Mouse (Mus musculus) hindbrain, postnatal 0 days (tissue): ENCODE measurements around the gene Ago4. TPM values are rescaled to one million over a fixed set of nuclear protein-coding genes. Genes with fewer than 3 reads are reported as not detected.

Experiments
- ATAC-seq: fragments of 200-750 bp; cut with Nextera tagmentation; 2 replicates; pipeline ENCODE4 v1.8.0; 2017; ENCODE audit warnings: mild to moderate bottlenecking, moderate TSS enrichment, moderate library complexity
- DNase-seq: peaks from one replicate; pipeline ENCODE4 v3.0.0-alpha.2; 2015; ENCODE audit warnings: low spot score
- H3K27ac ChIP-seq: fragments of 300-500 bp; sonication (generic); 2 replicates; pipeline ENCODE4 v1.5.1; 2014; ENCODE audit warnings: mild to moderate bottlenecking
- H3K27me3 ChIP-seq: fragments of 300-500 bp; sonication (generic); 2 replicates; pipeline ENCODE4 v1.6.1; 2014; ENCODE audit warnings: low read length, mixed read lengths; ENCODE audit not compliant: insufficient read depth
- H3K36me3 ChIP-seq: fragments of 300-500 bp; sonication (generic); 2 replicates; pipeline ENCODE4 v1.6.1; 2014; ENCODE audit warnings: low read length, mixed read lengths; ENCODE audit not compliant: insufficient read depth
- H3K4me1 ChIP-seq: fragments of 300-500 bp; sonication (generic); 2 replicates; pipeline ENCODE4 v1.6.1; 2014; ENCODE audit warnings: antibody characterized with exemption, low read length, mixed read lengths; ENCODE audit not compliant: insufficient read depth
- H3K4me2 ChIP-seq: fragments of 300-500 bp; sonication (generic); 2 replicates; pipeline ENCODE4 v1.6.1; 2014; ENCODE audit warnings: low read depth, mild to moderate bottlenecking, low read length, moderate library complexity, mixed read lengths
- H3K4me3 ChIP-seq: fragments of 300-500 bp; sonication (generic); 2 replicates; pipeline ENCODE4 v1.5.1; 2014; ENCODE audit warnings: low read length
- H3K9ac ChIP-seq: fragments of 300-500 bp; sonication (generic); replicated peaks from 2 replicates; pipeline ENCODE4 v1.6.1; 2014; ENCODE audit warnings: mild to moderate bottlenecking, low read length, moderate library complexity, mixed read lengths
- H3K9me3 ChIP-seq: fragments of 300-500 bp; sonication (generic); 2 replicates; pipeline ENCODE4 v1.6.1; 2016; ENCODE audit warnings: low read length, mixed read lengths
- CTCF ChIP-seq: IDR thresholded peaks from 2 replicates; pipeline ENCODE4 v1.5.1; 2016; ENCODE audit warnings: antibody characterized with exemption, control low read depth, low read depth
- WGBS: fragments of 180-500 bp; shearing (Covaris S2); extraction: QIAGEN DNeasy Blood & Tissue Kit; methylation state at CpG from one replicate; pipeline ENCODE4 v1.1.7; 2014; 5-methylcytosine and 5-hydroxymethylcytosine counted together
- polyA plus RNA-seq: library from polyadenylated mRNA; unstranded; fragments of >200 nt; fragmentation: Nextera tagmentation; extraction: Ambion mirVana; gene quantifications from 2 replicates; pipeline ENCODE4 v1.2.1, GENCODE M21; 2015
- total RNA-seq: library from RNA; depleted of rRNA; stranded (reverse); fragments of >200 nt; gene quantifications from 2 replicates; pipeline ENCODE4 v1.2.3, GENCODE M21; 2014

Gene Ago4
- total and polyA plus RNA-seq, 2 experiments from 2014 or later, result 3.4 to 6.7 TPM

GRCm38 (mm10) chr4:126480288-126480687 lies 53.0 kb downstream of the Ago4 start:
- no peaks in the 10 kb centered on the region for H3K36me3 ChIP-seq
- no peak overlapping the region for H3K4me3 ChIP-seq
- no peaks in the 10 kb centered on the region for H3K9me3 ChIP-seq
- H3K4me2 ChIP-seq, result no peak overlapping the region
- H3K27ac ChIP-seq, result no peak overlapping the region
- no peaks in the 10 kb centered on the region for H3K4me1 ChIP-seq
- no peaks in the 10 kb centered on the region for H3K27me3 ChIP-seq
- WGBS, result 78% methylated on average over 3 of the region's 3 CpGs
- no peak overlapping the region for H3K9ac ChIP-seq
- DNase-seq, result no peak
- no peak for TF ChIP-seq CTCF
- ATAC-seq, result no peak

DNA sequence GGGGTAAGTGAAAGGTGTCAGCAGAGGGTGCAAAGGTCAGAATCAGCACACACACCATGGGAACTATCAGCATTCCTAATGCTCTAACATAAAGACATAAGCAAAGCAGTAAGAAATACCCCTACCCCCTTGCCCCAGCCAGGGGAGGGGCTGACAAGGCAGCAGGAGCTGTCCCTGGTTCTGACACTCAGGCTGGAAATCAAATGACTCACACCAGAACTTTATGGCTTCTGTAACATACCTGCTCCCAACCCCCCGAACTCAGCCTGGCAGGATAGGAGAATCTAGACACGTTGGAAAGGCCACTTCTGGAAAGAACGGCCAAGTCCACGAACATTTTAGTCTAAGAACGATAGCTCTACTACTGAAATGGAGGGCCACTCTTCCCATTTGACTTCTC lies 60.2 kb downstream of the Ago4 start:
- H3K4me2 ChIP-seq, result no peak overlapping the region
- 57% methylated on average over 5 of the region's 5 CpGs for WGBS

DNA sequence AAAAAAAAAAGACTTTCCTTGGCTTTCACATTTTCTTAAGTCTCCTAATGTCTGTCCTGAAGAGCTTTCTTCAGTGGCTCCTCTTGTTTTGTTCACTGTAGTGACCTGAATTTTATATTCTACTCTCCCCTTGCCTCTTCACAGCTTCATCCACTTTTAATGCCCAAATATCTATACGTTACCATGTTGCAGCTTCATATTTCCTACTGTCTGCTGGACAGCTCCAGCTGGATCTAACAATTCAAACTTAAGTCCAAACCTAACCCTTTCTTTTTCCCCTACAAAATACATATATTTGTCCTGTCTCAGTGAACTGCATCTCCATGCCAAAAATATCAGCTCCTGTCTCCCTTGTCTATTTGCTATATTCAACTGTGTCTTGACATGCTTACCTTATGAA lies 63.9 kb downstream of the Ago4 start:
- WGBS, result 60% methylated on average over 1 of the region's 1 CpGs
- no peak for TF ChIP-seq CTCF
- Histone ChIP-seq H3K27ac (no peak overlapping the region; the same call in 1 of the 2 replicates), H3K9ac (peak overlapping the region; percentile 94; the same call in 1 of the 2 replicates), H3K36me3 (no peaks in the 10 kb centered on the region), H3K4me1 (peaks cover 29% of the 10 kb centered on the region), H3K9me3 (no peaks in the 10 kb centered on the region), H3K4me3 (no peak overlapping the region; the same call in 1 of the 2 replicates), H3K27me3 (no peaks in the 10 kb centered on the region), H3K4me2 (peak overlapping the region; percentile 77)
- DNase-seq (no peak), ATAC-seq (no peak)

More for the DNA sequence above, 60.2 kb downstream of the Ago4 start:
- ATAC-seq (no peak), DNase-seq (no peak)
- H3K27ac ChIP-seq, result no peak overlapping the region
- TF ChIP-seq CTCF, result no peak
- H3K36me3 ChIP-seq, result no peaks in the 10 kb centered on the region
- no peak overlapping the region for H3K9ac ChIP-seq
- H3K27me3 ChIP-seq, result no peaks in the 10 kb centered on the region
- no peak overlapping the region for H3K4me3 ChIP-seq
- no peaks in the 10 kb centered on the region for H3K9me3 ChIP-seq
- peaks cover 4% of the 10 kb centered on the region; the same call in 1 of the 2 replicates for H3K4me1 ChIP-seq

DNA sequence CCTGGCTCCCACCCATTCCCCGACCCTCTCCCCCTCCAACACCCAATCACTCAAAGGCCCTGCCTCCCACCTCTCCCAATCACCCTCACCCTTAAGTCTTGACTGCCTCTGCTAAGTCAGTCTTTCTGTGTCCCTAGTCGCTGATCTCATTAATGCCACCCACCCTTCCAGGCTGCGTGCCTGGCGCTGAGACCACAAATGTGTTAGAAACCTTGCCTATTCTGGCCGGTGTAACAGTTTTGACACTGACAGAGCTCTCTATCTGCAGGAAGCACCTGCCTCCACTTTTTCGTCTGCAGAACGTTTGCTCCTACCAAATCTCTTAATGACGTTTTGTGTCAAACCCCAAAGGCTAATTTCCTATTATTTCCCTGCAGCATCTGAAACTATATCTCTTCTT lies 64.3 kb downstream of the Ago4 start:
- no peak for ATAC-seq
- Histone ChIP-seq H3K27me3 (no peaks in the 10 kb centered on the region), H3K4me1 (peaks cover 32% of the 10 kb centered on the region), H3K4me2 (peak overlapping the region; percentile 77), H3K9me3 (no peaks in the 10 kb centered on the region), H3K27ac (peak overlapping the region; percentile 95), H3K36me3 (no peaks in the 10 kb centered on the region), H3K4me3 (peak overlapping the region; percentile 94), H3K9ac (peak overlapping the region; percentile 94)
- TF ChIP-seq CTCF, result no peak
- 2% methylated on average over 8 of the region's 8 CpGs for WGBS
- DNase-seq, result no peak

DNA sequence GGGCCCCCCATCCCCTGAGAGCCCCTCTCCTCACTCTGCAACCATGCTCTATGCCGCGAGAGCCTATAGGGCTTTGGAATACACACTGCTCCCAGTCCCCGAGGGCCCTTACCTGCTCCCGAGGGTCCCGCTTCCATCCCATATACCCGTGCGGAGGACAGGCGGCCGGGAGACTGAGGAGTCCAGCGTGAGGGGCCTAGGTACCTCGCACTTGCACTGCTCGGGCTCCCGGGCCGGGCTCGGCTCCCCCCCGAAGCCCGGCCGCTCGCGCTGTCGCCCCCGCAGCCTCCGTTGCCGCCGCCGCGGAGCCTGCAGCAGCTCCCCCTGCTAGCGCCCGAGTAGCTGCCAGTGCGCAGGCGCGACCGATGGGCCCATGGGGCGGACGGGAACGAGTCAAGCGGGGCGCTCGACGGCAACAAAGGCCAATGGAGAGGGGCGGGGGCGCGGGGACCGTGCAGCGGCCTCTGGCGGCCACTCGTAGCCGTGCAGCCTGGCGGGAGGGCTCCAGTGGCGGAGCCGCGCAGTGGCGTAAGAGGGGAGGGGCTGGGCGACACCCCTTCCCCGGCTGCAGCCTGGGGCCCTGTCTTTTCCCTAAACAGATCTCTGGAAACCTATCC lies 64.9 kb downstream of the Ago4 start, which contains the start of gene Ago1:
Gene Ago1 (minus strand): TSS at position 299 of the 617 bp plus-strand sequence.
- Histone ChIP-seq H3K9me3 (no peaks in the 10 kb centered on the region), H3K9ac (peak within 1 kb of the TSS; percentile 94), H3K4me3 (peak within 1 kb of the TSS; percentile 94), H3K4me2 (peak within 1 kb of the TSS; percentile 77), H3K27me3 (no peaks in the 10 kb centered on the region), H3K36me3 (no peaks in the 10 kb centered on the region), H3K27ac (peak within 1 kb of the TSS; percentile 95), H3K4me1 (peaks cover 32% of the 10 kb centered on the region)
- TF ChIP-seq CTCF, result peak; percentile 78
- peak; percentile 92 for ATAC-seq
- WGBS, result under 1% methylated on average over 48 of the region's 55 CpGs
- DNase-seq, result peak; percentile 97

- Histone ChIP-seq H3K27ac (peak overlapping the region; percentile 95), H3K9ac (peak overlapping the region; percentile 94), H3K27me3 (no peaks in the 10 kb centered on the region), H3K36me3 (no peaks in the 10 kb centered on the region), H3K4me3 (peak overlapping the region; percentile 94), H3K9me3 (no peaks in the 10 kb centered on the region), H3K4me1 (peaks cover 32% of the 10 kb centered on the region), H3K4me2 (peak overlapping the region; percentile 77)
- DNase-seq, result peak; percentile 73
- WGBS, result 1% methylated on average over 22 of the region's 25 CpGs
- ATAC-seq, result peak; percentile 51
- no peak for TF ChIP-seq CTCF
These were observed 65.5 kb downstream of the Ago4 start for GRCm38 (mm10) chr4:126467721-126468284.
